Mouse (Mus musculus) hematopoietic stem cell, adult 5-6 weeks (primary cell): Measurements from ENCODE around the gene Cdh26. TPM values are rescaled to one million over a fixed set of nuclear protein-coding genes. Genes with fewer than 3 reads are reported as not detected.

Experiments used
- ATAC-seq, 2 experiments: fragments of 125-278 bp in 1 of 2; replicated peaks in 1 of 2; 2 replicates each; pipeline ENCODE4 v1.8.0; 2016 to 2017; ENCODE audit warnings: inconsistent platforms in 2 of 2, mild to moderate bottlenecking in 2 of 2, moderate number of reproducible peaks in 2 of 2, low read depth in 1 of 2, moderate TSS enrichment in 1 of 2; ENCODE audit not compliant: low FRiP score in 2 of 2, poor library complexity in 2 of 2, severe bottlenecking in 2 of 2, insufficient read depth in 1 of 2, low TSS enrichment in 1 of 2
- total RNA-seq: library from RNA; stranded (forward); fragments of 172-1452, 232-1000 nt; gene quantifications from 2 replicates; pipeline ENCODE4 v1.2.3, GENCODE M21; 2017

Gene Cdh26
- total RNA-seq, 1 experiment from 2014 or later, result not detected

GRCm38 (mm10) chr2:178536574-178536973, 106.2 kb downstream of the Cdh26 start:
- 0 out of 4 replicates have a peak, but pooled peaks of 1 of the 2 experiments have one; percentile 22 for ATAC-seq

Other genes starting within 250 kb of the Cdh26 start
- 0.31 and 0.74 TPM in 2 replicates for gene Sycp2, start 22.8 kb upstream of the Cdh26 start, total RNA-seq
- gene Ppp1r3d, start 16.1 kb upstream of the Cdh26 start, total RNA-seq, result 3.5 and 7.1 TPM in 2 replicates
- gene Fam217b, start 16.0 kb upstream of the Cdh26 start, total RNA-seq, result 5.7 and 7.8 TPM in 2 replicates